Mouse (Mus musculus) forebrain, embryonic 15.5 days (tissue): ENCODE results near the gene Foxp1. TPM values are rescaled to one million over a fixed set of nuclear protein-coding genes. Genes with fewer than 3 reads are reported as not detected.

Experiments
- ATAC-seq: fragments of 200-750 bp; cut with Nextera tagmentation; replicated peaks from 2 replicates; pipeline ENCODE4 v1.8.0; 2017; ENCODE audit warnings: mild to moderate bottlenecking, moderate TSS enrichment, moderate library complexity
- H3K27ac ChIP-seq: fragments of 300-500 bp; sonication (generic); replicated peaks from 2 replicates; pipeline ENCODE4 v1.5.1; 2015; ENCODE audit warnings: mild to moderate bottlenecking, inconsistent platforms
- H3K27me3 ChIP-seq: fragments of 300-500 bp; sonication (generic); 2 replicates; pipeline ENCODE4 v1.6.1; 2015; ENCODE audit warnings: inconsistent platforms
- H3K36me3 ChIP-seq: fragments of 300-500 bp; sonication (generic); 2 replicates; pipeline ENCODE4 v1.6.1; 2015; ENCODE audit warnings: mild to moderate bottlenecking, inconsistent platforms
- H3K4me1 ChIP-seq: fragments of 300-500 bp; sonication (generic); 2 replicates; pipeline ENCODE4 v1.6.1; 2015; ENCODE audit warnings: inconsistent platforms
- H3K4me2 ChIP-seq: fragments of 300-500 bp; sonication (generic); replicated peaks from 2 replicates; pipeline ENCODE4 v1.6.1; 2015; ENCODE audit warnings: mild to moderate bottlenecking, inconsistent platforms
- H3K4me3 ChIP-seq: fragments of 300-500 bp; sonication (generic); 2 replicates; pipeline ENCODE4 v1.5.1; 2015; ENCODE audit warnings: mild to moderate bottlenecking, inconsistent platforms
- H3K9ac ChIP-seq: fragments of 300-500 bp; sonication (generic); replicated peaks from 2 replicates; pipeline ENCODE4 v1.6.1; 2015; ENCODE audit warnings: mild to moderate bottlenecking, inconsistent platforms
- H3K9me3 ChIP-seq: fragments of 300-500 bp; sonication (generic); 2 replicates; pipeline ENCODE4 v1.6.1; 2016; ENCODE audit warnings: inconsistent platforms
- WGBS: fragments of 180-500 bp; shearing (Covaris S2); methylation state at CpG from one replicate; pipeline ENCODE4 v1.1.7; 2015; ENCODE audit warnings: mixed read lengths; 5-methylcytosine and 5-hydroxymethylcytosine counted together
- polyA plus RNA-seq: library from polyadenylated mRNA; unstranded; fragments of >200 nt; fragmentation: Nextera tagmentation; extraction: Ambion mirVana; gene quantifications from 2 replicates; pipeline ENCODE4 v1.2.1, GENCODE M21; 2015

Gene Foxp1
- polyA plus RNA-seq, 1 experiment from 2014 or later = 102 TPM

DNA sequence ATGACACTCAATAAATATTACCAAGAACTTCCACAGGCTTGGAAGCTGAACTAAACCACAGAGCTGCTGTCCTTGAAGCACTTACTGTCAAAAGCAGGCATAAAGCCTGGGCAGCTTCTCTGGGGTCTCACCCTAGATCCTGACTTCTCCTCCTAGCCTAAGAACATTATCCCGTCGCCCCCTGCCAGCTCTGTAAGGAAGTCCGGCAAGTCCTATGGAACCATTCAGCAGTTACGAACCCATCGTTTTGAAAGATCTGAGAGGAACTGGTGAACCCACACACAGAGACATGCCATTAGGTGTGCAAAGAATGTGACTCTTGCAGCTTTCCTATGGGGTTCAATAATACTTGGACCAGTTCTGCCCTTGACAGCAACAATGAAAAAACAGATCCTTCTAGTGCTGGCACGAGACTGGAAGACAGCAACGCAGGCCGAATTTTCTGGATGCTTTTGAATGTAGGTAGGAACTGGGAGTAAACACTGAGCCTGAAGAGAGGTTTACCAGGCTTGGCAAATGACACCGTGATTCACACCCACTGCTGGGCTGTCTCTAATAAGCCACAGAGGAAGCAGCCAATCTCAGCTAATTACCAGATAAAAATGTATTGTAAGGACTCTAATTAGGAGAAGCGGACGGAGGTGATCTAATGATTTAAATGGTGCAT, 574.9 kb downstream of the Foxp1 start:
- H3K4me3 ChIP-seq = no peak overlapping the region
- H3K4me2 ChIP-seq = no peak overlapping the region
- H3K36me3 ChIP-seq = peaks cover 6% of the 10 kb centered on the region; the same call in 1 of the 2 replicates
- no peaks in the 10 kb centered on the region for H3K9me3 ChIP-seq
- 14% methylated on average over 11 of the region's 11 CpGs for WGBS
- H3K9ac ChIP-seq = no peak overlapping the region
- 0 out of 2 replicates have a peak, but pooled peaks cover 4% of the 10 kb centered on the region for H3K27me3 ChIP-seq
- H3K4me1 ChIP-seq = peaks cover 30% of the 10 kb centered on the region
- peak; percentile 71 for ATAC-seq
- H3K27ac ChIP-seq = 0 out of 2 replicates have a peak overlapping the region, but pooled peaks have one; percentile 8

DNA sequence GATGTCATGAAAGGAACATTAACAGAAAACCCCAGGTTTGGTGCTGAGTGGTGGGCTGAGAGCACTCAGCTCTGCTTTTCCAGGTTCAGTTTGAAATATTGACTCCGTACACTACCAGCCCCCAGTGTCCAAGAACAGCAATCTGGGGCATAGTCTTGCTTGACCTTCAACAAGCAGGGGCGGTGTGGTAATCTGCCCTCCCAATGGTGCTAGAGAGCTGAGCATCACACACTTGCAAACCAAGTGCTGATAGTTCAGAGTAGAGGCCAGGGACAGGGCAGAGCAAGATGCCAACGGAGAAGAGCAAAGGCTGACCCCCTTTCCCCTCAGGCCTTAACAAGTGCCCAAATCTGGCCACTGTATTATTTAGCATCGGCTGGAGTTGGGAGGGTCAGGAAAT, 575.8 kb downstream of the Foxp1 start:
- Histone ChIP-seq H3K27ac (no peak overlapping the region), H3K27me3 (0 out of 2 replicates have a peak, but pooled peaks cover 4% of the 10 kb centered on the region), H3K4me1 (peaks cover 30% of the 10 kb centered on the region), H3K36me3 (peaks cover 6% of the 10 kb centered on the region; the same call in 1 of the 2 replicates), H3K9me3 (no peaks in the 10 kb centered on the region), H3K9ac (no peak overlapping the region), H3K4me2 (no peak overlapping the region), H3K4me3 (no peak overlapping the region)
- 86% methylated on average over 4 of the region's 4 CpGs for WGBS
- ATAC-seq = no peak

DNA sequence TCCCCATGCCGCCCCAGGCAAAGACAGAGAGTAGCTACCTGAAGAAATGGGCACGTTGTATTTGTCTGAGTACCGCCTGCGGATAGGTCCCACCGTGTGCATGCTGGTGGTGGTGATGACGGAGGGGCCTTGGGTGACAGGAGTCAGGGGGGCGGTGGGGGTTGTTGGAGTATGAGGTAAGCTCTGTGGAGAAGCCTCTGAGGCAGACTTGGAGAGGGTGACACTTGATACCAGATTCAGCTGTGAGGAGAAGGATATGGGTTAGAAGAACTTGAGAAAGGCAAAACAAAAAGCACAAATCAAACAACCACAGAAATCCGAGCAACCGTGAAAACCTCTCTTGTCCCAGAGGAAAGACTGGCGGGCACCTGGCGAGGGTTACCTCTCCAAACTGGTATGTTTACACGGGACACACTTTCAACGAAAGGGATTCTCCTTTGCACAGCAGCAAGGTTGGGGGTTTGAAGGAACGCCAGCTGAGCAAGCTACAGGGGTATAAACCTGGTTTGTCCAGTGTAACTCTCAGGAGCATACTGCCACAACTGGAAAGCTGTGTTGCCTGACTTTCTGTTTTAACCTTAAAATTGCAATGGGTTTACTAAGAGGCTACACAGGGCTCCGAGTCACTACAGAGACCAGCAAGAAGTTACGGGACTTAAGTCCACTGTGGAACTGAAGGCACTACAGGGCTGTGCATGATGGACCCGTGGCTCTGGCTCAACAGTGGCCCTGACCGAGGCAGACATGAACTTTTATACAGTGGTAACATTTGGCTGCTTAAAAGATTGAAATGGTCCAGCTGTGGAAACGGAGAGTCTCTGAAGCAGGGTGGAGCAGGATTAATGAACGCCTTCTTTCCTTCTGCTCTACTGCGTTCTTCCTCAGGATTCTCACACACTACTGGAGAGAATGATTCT, 576.8 kb downstream of the Foxp1 start:
- Histone ChIP-seq H3K4me1 (peaks cover 30% of the 10 kb centered on the region), H3K36me3 (peaks cover 6% of the 10 kb centered on the region; the same call in 1 of the 2 replicates), H3K9ac (no peak overlapping the region), H3K4me3 (no peak overlapping the region), H3K27me3 (0 out of 2 replicates have a peak, but pooled peaks cover 4% of the 10 kb centered on the region), H3K4me2 (no peak overlapping the region), H3K27ac (no peak overlapping the region), H3K9me3 (no peaks in the 10 kb centered on the region)
- ATAC-seq = no peak
- 88% methylated on average over 21 of the region's 21 CpGs for WGBS

DNA sequence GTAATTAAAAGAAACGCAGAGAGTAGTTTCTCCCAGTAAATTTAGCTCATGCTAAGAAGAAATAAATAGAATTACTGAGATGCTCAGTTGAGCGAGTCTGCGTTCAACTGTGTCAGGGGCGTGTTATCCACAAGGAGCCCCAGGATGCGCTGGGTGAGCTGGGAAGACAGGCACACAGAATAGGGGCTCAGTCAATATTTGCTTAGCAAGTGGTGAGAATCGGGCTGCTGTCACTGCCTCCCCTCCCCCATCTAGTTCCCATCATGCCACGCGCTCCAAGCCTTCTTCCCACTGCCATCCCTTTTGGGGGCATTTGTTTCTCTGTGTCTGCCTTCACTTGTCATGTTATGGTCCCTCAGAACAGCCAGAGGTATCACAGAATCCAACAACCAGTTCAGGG, 584.2 kb downstream of the Foxp1 start:
- Histone ChIP-seq H3K9ac (no peak overlapping the region), H3K27ac (no peak overlapping the region), H3K4me1 (peaks cover 8% of the 10 kb centered on the region), H3K27me3 (no peaks in the 10 kb centered on the region), H3K36me3 (0 out of 2 replicates have a peak, but pooled peaks cover 4% of the 10 kb centered on the region), H3K4me3 (no peak overlapping the region), H3K9me3 (no peaks in the 10 kb centered on the region), H3K4me2 (no peak overlapping the region)
- ATAC-seq = no peak
- WGBS = 88% methylated on average over 8 of the region's 8 CpGs

DNA sequence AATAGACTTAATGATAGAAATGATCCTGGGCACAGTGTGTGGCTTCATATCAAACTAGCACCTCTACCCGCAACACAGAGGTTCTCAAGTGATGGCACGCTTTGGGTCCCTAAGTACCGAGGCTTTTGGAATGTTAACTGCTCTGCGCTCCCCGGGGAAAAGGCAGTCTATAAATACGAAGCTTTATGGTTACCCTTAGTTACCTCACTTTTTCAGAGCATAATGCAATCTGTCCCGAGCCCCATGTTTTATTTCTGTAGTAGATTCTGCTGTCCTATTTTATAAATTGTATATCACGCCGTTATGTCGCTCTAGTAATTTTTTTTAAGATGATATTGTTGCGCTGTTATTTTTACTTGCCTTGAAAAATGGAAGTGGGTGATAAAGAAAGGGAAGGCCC, 585.0 kb downstream of the Foxp1 start:
- Histone ChIP-seq H3K27ac (no peak overlapping the region), H3K36me3 (0 out of 2 replicates have a peak, but pooled peaks cover 4% of the 10 kb centered on the region), H3K9ac (no peak overlapping the region), H3K4me2 (no peak overlapping the region), H3K27me3 (no peaks in the 10 kb centered on the region), H3K4me3 (no peak overlapping the region), H3K4me1 (peaks cover 8% of the 10 kb centered on the region), H3K9me3 (no peaks in the 10 kb centered on the region)
- WGBS = 88% methylated on average over 11 of the region's 11 CpGs
- no peak for ATAC-seq

DNA sequence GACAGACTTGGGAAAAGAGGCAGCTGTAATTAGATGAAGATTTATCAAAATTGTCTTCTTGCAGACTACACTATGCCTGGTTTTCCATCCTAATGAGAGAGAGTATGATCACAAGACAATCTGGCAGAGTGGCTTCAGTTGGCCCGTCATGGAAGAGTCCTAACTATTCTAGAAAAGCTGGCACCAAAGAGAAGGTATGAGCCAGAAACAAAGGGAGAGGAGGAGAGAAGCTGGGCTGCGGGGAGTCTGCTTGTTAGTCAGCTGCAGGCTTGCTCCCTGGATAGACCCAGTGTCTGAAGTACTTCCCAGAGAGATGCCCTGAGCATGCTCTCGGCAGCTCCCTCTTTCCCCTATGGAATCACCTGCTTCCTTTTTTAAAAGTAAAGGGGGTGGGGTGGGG, 586.1 kb downstream of the Foxp1 start:
- no peak overlapping the region for H3K4me2 ChIP-seq
- H3K4me1 ChIP-seq = peaks cover 13% of the 10 kb centered on the region
- H3K9ac ChIP-seq = no peak overlapping the region
- no peaks in the 10 kb centered on the region for H3K27me3 ChIP-seq
- no peak; the same call in 1 of the 2 replicates for ATAC-seq
- H3K9me3 ChIP-seq = no peaks in the 10 kb centered on the region
- H3K4me3 ChIP-seq = no peak overlapping the region
- peak overlapping the region; percentile 58 for H3K27ac ChIP-seq
- 0 out of 2 replicates have a peak, but pooled peaks cover 4% of the 10 kb centered on the region for H3K36me3 ChIP-seq
- 47% methylated on average over 3 of the region's 3 CpGs for WGBS

DNA sequence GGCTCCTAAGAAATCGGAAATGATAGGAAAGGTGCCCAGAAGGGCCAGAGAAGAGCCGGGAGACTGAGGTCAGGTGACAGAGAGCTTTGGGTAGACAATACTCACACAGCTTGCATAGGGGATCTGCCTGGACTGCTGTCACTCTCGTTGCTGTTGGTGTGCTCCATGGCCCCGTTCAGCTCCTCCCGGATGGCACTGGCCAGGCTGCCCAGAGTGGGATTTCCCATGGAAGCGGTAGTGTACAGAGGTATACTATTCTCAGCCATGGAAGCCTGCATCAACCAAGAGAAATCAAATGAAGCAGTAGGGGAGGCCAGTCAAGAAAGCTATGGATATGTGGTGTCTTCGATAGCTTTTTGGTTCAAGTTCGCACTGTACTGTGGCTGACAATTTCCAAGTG, 587.4 kb downstream of the Foxp1 start:
- no peak overlapping the region for H3K9ac ChIP-seq
- H3K4me3 ChIP-seq = no peak overlapping the region
- H3K36me3 ChIP-seq = 0 out of 2 replicates have a peak, but pooled peaks cover 4% of the 10 kb centered on the region
- no peaks in the 10 kb centered on the region for H3K9me3 ChIP-seq
- no peaks in the 10 kb centered on the region for H3K27me3 ChIP-seq
- WGBS = 95% methylated on average over 8 of the region's 8 CpGs
- H3K4me2 ChIP-seq = no peak overlapping the region
- no peak overlapping the region for H3K27ac ChIP-seq
- ATAC-seq = no peak
- peaks cover 24% of the 10 kb centered on the region for H3K4me1 ChIP-seq

DNA sequence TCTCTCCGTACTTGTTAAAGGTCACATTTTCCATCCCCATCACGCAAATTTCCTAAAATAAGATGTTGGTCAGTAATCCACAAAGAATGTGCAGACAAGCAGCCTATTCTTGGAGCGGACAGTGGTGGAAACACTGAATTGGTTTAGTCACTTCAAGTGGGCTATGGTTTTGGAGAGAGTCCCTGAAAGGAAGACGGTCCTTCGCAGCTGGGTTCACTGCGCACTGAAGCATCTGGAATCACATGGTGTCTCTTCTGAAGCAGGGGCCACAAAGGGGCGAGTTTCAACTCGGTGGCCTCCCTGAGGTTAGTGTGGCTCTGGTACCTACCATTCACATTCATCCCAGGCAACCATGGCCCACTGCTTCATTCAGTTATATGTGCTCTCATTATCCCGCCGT, 588.1 kb downstream of the Foxp1 start:
- no peak overlapping the region for H3K9ac ChIP-seq
- peaks cover 24% of the 10 kb centered on the region for H3K4me1 ChIP-seq
- ATAC-seq = no peak
- no peaks in the 10 kb centered on the region for H3K9me3 ChIP-seq
- H3K27ac ChIP-seq = no peak overlapping the region
- H3K27me3 ChIP-seq = no peaks in the 10 kb centered on the region
- H3K4me2 ChIP-seq = no peak overlapping the region
- 0 out of 2 replicates have a peak, but pooled peaks cover 4% of the 10 kb centered on the region for H3K36me3 ChIP-seq
- WGBS = 89% methylated on average over 10 of the region's 10 CpGs
- no peak overlapping the region for H3K4me3 ChIP-seq

DNA sequence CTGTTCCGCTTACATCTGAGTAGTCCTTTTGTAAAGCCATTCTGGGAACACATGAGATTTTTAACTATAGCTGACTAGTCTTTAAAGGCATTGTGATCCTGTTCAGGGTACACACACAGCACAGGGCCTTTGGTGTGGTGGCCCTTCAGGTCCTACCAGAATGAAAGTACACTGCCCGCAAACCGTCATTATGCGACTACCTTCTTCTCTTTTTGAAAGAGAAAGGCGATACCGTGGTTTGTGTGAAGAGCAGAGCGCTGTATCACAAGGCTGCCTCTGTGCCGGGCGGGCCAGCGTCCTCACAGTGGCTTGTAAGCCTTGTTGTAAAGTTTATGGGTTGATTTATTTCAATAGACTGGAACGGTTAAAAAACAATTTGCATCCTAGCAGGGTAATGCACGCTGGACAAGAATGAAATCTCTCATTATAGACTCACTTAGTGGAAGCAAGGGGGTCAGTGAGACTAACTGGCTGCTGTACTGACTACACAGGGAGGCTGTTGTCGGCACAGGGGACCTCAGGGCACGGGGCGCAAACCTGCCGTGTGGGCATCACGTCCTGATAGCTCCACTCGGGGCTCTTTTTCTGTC, 589.3 kb downstream of the Foxp1 start:
- 67% methylated on average over 18 of the region's 18 CpGs for WGBS
- Histone ChIP-seq H3K9me3 (no peaks in the 10 kb centered on the region), H3K36me3 (0 out of 2 replicates have a peak, but pooled peaks cover 4% of the 10 kb centered on the region), H3K27me3 (no peaks in the 10 kb centered on the region), H3K9ac (no peak overlapping the region), H3K4me1 (peaks cover 31% of the 10 kb centered on the region), H3K27ac (no peak overlapping the region), H3K4me3 (no peak overlapping the region), H3K4me2 (no peak overlapping the region)
- ATAC-seq = no peak

DNA sequence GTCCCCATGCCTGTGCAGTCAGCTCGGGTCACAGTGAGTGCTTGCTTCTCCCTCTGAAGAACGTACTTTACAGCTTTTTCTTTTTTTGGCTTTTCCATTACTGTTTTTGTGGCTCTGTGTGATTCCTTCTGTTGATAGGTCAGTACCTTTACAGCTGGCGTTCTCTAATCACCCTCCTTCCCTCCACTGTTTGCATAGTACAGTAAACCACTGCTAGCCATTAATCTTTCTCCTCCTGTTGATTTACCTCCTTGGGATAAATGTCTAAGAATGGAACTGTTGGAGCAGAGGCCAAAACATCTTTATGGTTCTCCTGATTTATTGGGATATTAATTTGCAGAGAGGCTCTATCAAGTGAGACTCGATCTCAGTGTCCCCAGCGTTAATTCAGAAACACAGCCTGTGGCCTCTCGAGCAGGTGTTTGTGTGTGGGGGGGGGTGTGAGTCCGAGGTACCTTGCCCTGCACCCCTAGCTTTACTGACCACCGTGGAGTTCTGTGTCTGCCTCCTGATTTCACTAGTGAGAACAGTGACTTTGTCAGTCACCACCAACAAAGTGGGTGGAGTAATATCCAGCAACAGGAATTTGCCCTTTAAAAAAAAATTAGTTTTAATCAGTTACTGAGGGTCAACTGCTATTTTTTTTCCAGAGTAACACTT, 590.5 kb downstream of the Foxp1 start:
- Histone ChIP-seq H3K4me3 (no peak overlapping the region), H3K36me3 (0 out of 2 replicates have a peak, but pooled peaks cover 4% of the 10 kb centered on the region), H3K9ac (no peak overlapping the region), H3K4me2 (no peak overlapping the region), H3K27me3 (no peaks in the 10 kb centered on the region), H3K9me3 (no peaks in the 10 kb centered on the region), H3K4me1 (peaks cover 37% of the 10 kb centered on the region), H3K27ac (no peak overlapping the region)
- ATAC-seq = no peak
- WGBS = 85% methylated on average over 8 of the region's 8 CpGs

DNA sequence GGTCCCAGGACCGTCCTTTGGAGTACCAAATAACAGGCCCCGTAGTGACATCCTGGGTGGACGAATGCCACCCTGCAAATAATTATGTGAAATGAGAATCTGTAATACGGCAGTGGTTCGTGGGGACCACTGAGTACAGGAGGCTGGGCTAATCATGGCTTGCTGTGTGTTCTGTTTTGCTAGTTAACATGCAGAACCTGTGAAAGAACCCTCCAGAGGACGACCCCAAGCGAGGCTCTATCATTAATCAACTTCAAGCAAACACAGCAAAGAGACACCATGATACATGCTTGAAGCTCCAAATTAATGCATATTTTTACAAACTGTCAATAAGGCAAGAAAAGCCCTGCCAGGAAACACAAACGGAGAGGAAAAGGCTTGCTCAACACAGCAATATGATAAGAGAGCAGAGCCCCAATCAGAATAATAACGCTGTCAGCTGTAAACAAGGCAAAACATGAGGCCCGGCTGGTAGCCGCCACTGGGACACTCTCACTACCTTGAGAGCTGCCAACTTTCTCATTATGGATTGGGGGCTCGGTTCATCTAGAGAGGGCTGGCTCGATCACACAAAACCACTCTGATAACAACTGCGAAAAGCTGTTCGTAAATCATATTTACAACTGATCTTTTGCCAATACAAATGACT, 591.7 kb downstream of the Foxp1 start:
- ATAC-seq = peak; percentile 37; the same call in 1 of the 2 replicates
- peak overlapping the region; percentile 23; the same call in 1 of the 2 replicates for H3K27ac ChIP-seq
- H3K4me3 ChIP-seq = no peak overlapping the region
- H3K9ac ChIP-seq = no peak overlapping the region
- H3K4me2 ChIP-seq = no peak overlapping the region
- H3K4me1 ChIP-seq = peaks cover 29% of the 10 kb centered on the region
- 47% methylated on average over 15 of the region's 15 CpGs for WGBS
- no peaks in the 10 kb centered on the region for H3K9me3 ChIP-seq
- H3K36me3 ChIP-seq = 0 out of 2 replicates have a peak, but pooled peaks cover 4% of the 10 kb centered on the region
- no peaks in the 10 kb centered on the region for H3K27me3 ChIP-seq
